ENCODE assay signal across 8 mouse cellular contexts in the genomic region with DNA sequence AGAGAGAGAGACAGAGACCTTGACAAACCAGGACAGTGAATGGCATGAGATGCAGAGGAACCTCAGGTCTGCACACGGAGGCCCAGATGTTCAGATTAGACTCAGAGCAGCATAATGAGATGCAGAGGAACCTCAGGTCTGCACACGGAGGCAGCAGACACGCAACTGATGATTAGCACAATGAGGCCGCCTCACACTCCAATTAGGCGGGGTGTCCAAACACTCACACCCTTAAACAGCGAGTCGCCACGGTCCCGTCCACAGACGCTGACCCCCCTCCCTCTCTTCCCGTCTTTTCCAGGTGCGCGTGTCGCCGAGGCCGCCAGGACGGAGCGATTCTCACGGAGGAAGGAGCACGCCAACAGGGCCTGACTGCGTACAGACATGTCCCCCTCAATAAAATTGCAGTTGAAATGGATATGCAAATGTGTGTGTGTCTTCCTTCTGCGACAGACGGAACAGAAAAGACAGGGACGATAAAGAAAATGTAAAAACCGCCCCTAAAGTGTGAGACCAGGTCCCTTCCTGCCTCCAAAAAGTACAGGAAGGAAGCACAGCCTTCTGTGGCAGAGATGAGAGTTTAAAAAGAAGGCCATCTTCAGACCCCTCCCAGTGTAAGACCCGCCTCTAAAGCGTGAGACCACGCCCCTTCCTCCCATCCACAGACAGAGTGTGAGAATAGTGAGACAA. TPM values are rescaled to one million over a fixed set of nuclear protein-coding genes. Genes with fewer than 3 reads are reported as not detected.
A peak's percentile ranks its signal among the peaks of the same experiment; 100 is the strongest.
DNase-seq lines count a peak whose midpoint lies in the region; ATAC-seq and TF ChIP-seq lines count a peak whose summit lies in the region.
"Not testable (repeated sequence)": the region's sequence is repeated elsewhere in the genome, so short reads cannot be mapped to it uniquely, and the experiment has no call there.

No protein-coding gene starts in this region.

- H3K4me2 ChIP-seq in forebrain, embryonic 13.5 days; heart, embryonic 15.5 days; kidney, postnatal 0 days (ENCODE audit: low read length); liver, postnatal 0 days (ENCODE audit: low read depth, low read length); neural tube, embryonic 14.5 days (ENCODE audit: low read depth, low read length): not testable (repeated sequence)

- TF ChIP-seq CTCF in ES-Bruce4 (IDR thresholded peaks at IDR 0.05; ENCODE audit: low read depth, low read length); kidney, postnatal 0 days (IDR thresholded peaks at IDR 0.05; ENCODE audit: low read depth); liver, postnatal 0 days (IDR thresholded peaks at IDR 0.05; ENCODE audit: low read depth); thymus, adult 2 months (IDR thresholded peaks at IDR 0.05; ENCODE audit: borderline replicate concordance, control insufficient read depth, extremely low read depth, insufficient read depth, low read length, poor library complexity): not testable (repeated sequence)

- DNase-seq in cerebellum, adult 11-12 months: peak; percentile 54
- peak; percentile 67 for DNase-seq in kidney, postnatal 0 days (ENCODE audit: low spot score)
- DNase-seq in liver, postnatal 0 days: peak; percentile 70
- peak; percentile 54 for DNase-seq in thymus, adult 2 months

- peak overlapping the region; percentile 14 for H3K27ac ChIP-seq in ES-Bruce4 (ENCODE audit: insufficient read depth, low read length)
- not testable (repeated sequence) for H3K27ac ChIP-seq in forebrain, embryonic 13.5 days; heart, embryonic 15.5 days; kidney, postnatal 0 days; liver, postnatal 0 days (ENCODE audit: low read depth); neural tube, embryonic 14.5 days (ENCODE audit: low read depth, low read length); thymus, adult 2 months (ENCODE audit: control insufficient read depth, insufficient read depth, low read length)

- peaks cover 87% of the 10 kb centered on the region for H3K9me3 ChIP-seq in ES-Bruce4 (replicated peaks; ENCODE audit: control insufficient read depth, insufficient read depth, low read length, poor library complexity, severe bottlenecking)
- H3K9me3 ChIP-seq in forebrain, embryonic 13.5 days (replicated peaks): peaks cover 45% of the 10 kb centered on the region
- H3K9me3 ChIP-seq in heart, embryonic 15.5 days (replicated peaks): peaks cover 31% of the 10 kb centered on the region
- peaks cover 31% of the 10 kb centered on the region for H3K9me3 ChIP-seq in kidney, postnatal 0 days (replicated peaks; ENCODE audit: low read length)
- H3K9me3 ChIP-seq in liver, postnatal 0 days (ENCODE audit: low read length): peaks cover 26% of the 10 kb centered on the region
- peaks cover 29% of the 10 kb centered on the region for H3K9me3 ChIP-seq in neural tube, embryonic 14.5 days (ENCODE audit: control insufficient read depth, low read length)

- not testable (repeated sequence) for H3K4me1 ChIP-seq in ES-Bruce4 (ENCODE audit: control insufficient read depth, insufficient read depth, low read length); forebrain, embryonic 13.5 days; heart, embryonic 15.5 days (replicated peaks); kidney, postnatal 0 days (replicated peaks; ENCODE audit: insufficient read depth, low read length); liver, postnatal 0 days (ENCODE audit: insufficient read depth); neural tube, embryonic 14.5 days (ENCODE audit: control insufficient read depth, insufficient read depth, low read length); thymus, adult 2 months (replicated peaks; ENCODE audit: control insufficient read depth, insufficient read depth, low read length)

- ATAC-seq in forebrain, embryonic 13.5 days: peak; percentile 27
- ATAC-seq in heart, embryonic 15.5 days (replicated peaks; ENCODE audit: insufficient number of reproducible peaks, insufficient read depth, low FRiP score, low read depth): peak; percentile 20
- ATAC-seq in kidney, postnatal 0 days (replicated peaks; ENCODE audit: low FRiP score, low read depth): peak; percentile 45
- ATAC-seq in liver, postnatal 0 days: peak; percentile 16; the same call in 1 of the 2 replicates
- ATAC-seq in neural tube, embryonic 14.5 days (ENCODE audit: low read depth): peak; percentile 49

- H3K36me3 ChIP-seq in ES-Bruce4 (ENCODE audit: control insufficient read depth, insufficient read depth, low read length, poor library complexity, severe bottlenecking): peaks cover 57% of the 10 kb centered on the region
- H3K36me3 ChIP-seq in forebrain, embryonic 13.5 days (ENCODE audit: poor library complexity, severe bottlenecking): peaks cover 41% of the 10 kb centered on the region
- H3K36me3 ChIP-seq in heart, embryonic 15.5 days: peaks cover 30% of the 10 kb centered on the region
- peaks cover 37% of the 10 kb centered on the region for H3K36me3 ChIP-seq in kidney, postnatal 0 days (ENCODE audit: insufficient read depth, low read length)
- peaks cover 32% of the 10 kb centered on the region for H3K36me3 ChIP-seq in liver, postnatal 0 days (replicated peaks; ENCODE audit: insufficient read depth, low read length)
- H3K36me3 ChIP-seq in neural tube, embryonic 14.5 days (ENCODE audit: control insufficient read depth, insufficient read depth, low read length): peaks cover 35% of the 10 kb centered on the region
- peaks cover 15% of the 10 kb centered on the region for H3K36me3 ChIP-seq in thymus, adult 2 months (ENCODE audit: control insufficient read depth, insufficient read depth, low read length)

- not testable (repeated sequence) for H3K9ac ChIP-seq in ES-Bruce4 (ENCODE audit: low read depth, poor library complexity, severe bottlenecking); forebrain, embryonic 13.5 days; heart, embryonic 15.5 days; kidney, postnatal 0 days (ENCODE audit: low read depth, low read length); liver, postnatal 0 days (replicated peaks); neural tube, embryonic 14.5 days (replicated peaks; ENCODE audit: low read depth, low read length)

- not testable (repeated sequence) for TF ChIP-seq EP300 in ES-Bruce4 (IDR thresholded peaks at IDR 0.05; ENCODE audit: insufficient read depth, low read depth, low read length); liver, postnatal 0 days (IDR thresholded peaks at IDR 0.05; ENCODE audit: low read depth)

- not testable (repeated sequence) for H3K4me3 ChIP-seq in ES-Bruce4 (ENCODE audit: low read depth, low read length); forebrain, embryonic 13.5 days; heart, embryonic 15.5 days; kidney, postnatal 0 days (replicated peaks; ENCODE audit: low read depth, low read length); liver, postnatal 0 days (ENCODE audit: low read depth, low read length); neural tube, embryonic 14.5 days (ENCODE audit: low read depth, low read length); thymus, adult 2 months (ENCODE audit: control insufficient read depth, insufficient read depth, low read length)

- not testable (repeated sequence) for H3K27me3 ChIP-seq in ES-Bruce4 (ENCODE audit: control insufficient read depth, insufficient read depth, low read length, poor library complexity, severe bottlenecking); forebrain, embryonic 13.5 days; heart, embryonic 15.5 days; kidney, postnatal 0 days (ENCODE audit: insufficient read depth, low read length); liver, postnatal 0 days (ENCODE audit: insufficient read depth, low read length); neural tube, embryonic 14.5 days (ENCODE audit: control insufficient read depth, insufficient read depth, low read length); thymus, adult 2 months (ENCODE audit: control insufficient read depth, insufficient read depth, low read length)

- 72% methylated on average over 28 of the region's 28 CpGs for WGBS in forebrain, embryonic 13.5 days
- 69% methylated on average over 28 of the region's 28 CpGs for WGBS in heart, embryonic 15.5 days
- WGBS in kidney, postnatal 0 days: 81% methylated on average over 28 of the region's 28 CpGs
- WGBS in liver, postnatal 0 days (ENCODE audit: insufficient replicate concordance): 72% methylated on average over 28 of the region's 28 CpGs
- 83% methylated on average over 28 of the region's 28 CpGs for WGBS in neural tube, embryonic 14.5 days
- 76% methylated on average over 28 of the region's 28 CpGs for WGBS in thymus, adult 2 months

- TF ChIP-seq POLR2A in ES-Bruce4 (IDR thresholded peaks at IDR 0.05; ENCODE audit: insufficient read depth, low read length); thymus, adult 2 months (IDR thresholded peaks at IDR 0.05; ENCODE audit: control insufficient read depth, extremely low read depth, insufficient read depth, low read length, poor library complexity): not testable (repeated sequence)

RNA-seq across cellular contexts. Expression of gene Gm21860, which starts 15.6 kb away (rescaled TPM):
- polyA plus RNA-seq in ES-Bruce4 (2011; ENCODE audit: insufficient read depth, insufficient read length, low read depth, missing spikeins): not detected in 2 replicates
- polyA plus RNA-seq in forebrain, embryonic 13.5 days (2015; fragmentation: Nextera tagmentation; extraction: Ambion mirVana): not detected in 2 replicates
- polyA plus RNA-seq in heart, embryonic 15.5 days (2015; fragmentation: Nextera tagmentation; extraction: Ambion mirVana): not detected in 2 replicates
- not detected in 2 replicates for polyA plus RNA-seq in kidney, postnatal 0 days (2015; fragmentation: Nextera tagmentation; extraction: Ambion mirVana)
- polyA plus RNA-seq in liver, postnatal 0 days (2015; fragmentation: Nextera tagmentation; extraction: Ambion mirVana): not detected in 2 replicates
- not detected in 2 replicates for polyA plus RNA-seq in neural tube, embryonic 14.5 days (2014; fragmentation: Nextera tagmentation; extraction: Ambion mirVana)
- not detected in 2 replicates for polyA plus RNA-seq in thymus, adult 2 months (2012; rRNA removed)

RNA-seq across cellular contexts. Expression of gene Gm47283, which starts 45.6 kb away (rescaled TPM):
- polyA plus RNA-seq in ES-Bruce4 (2011; ENCODE audit: insufficient read depth, insufficient read length, low read depth, missing spikeins): not detected in 2 replicates
- not detected in 2 replicates for polyA plus RNA-seq in forebrain, embryonic 13.5 days (2015; fragmentation: Nextera tagmentation; extraction: Ambion mirVana)
- polyA plus RNA-seq in heart, embryonic 15.5 days (2015; fragmentation: Nextera tagmentation; extraction: Ambion mirVana): not detected in 2 replicates
- polyA plus RNA-seq in kidney, postnatal 0 days (2015; fragmentation: Nextera tagmentation; extraction: Ambion mirVana): not detected in 2 replicates
- not detected in 2 replicates for polyA plus RNA-seq in liver, postnatal 0 days (2015; fragmentation: Nextera tagmentation; extraction: Ambion mirVana)
- polyA plus RNA-seq in neural tube, embryonic 14.5 days (2014; fragmentation: Nextera tagmentation; extraction: Ambion mirVana): not detected in 2 replicates
- polyA plus RNA-seq in thymus, adult 2 months (2012; rRNA removed): not detected in 2 replicates
